Mouse (Mus musculus): ENCODE data around the gene Cdh15.

- TF ChIP-seq FLI1 (IDR thresholded peaks at IDR 0.05; ENCODE audit: low read length) (no peak), GATA1 (IDR thresholded peaks at IDR 0.05; ENCODE audit: borderline replicate concordance, low read length) (no peak)
These were observed 5.6 kb downstream of the Cdh15 start for GRCm38 (mm10) chr8:122853340-122853771.

Measured in megakaryocyte, embryonic 14.5 days (primary cell).